Mouse (Mus musculus) hindbrain, embryonic 14.5 days (tissue): ENCODE data around the gene Nsd1. TPM values are rescaled to one million over a fixed set of nuclear protein-coding genes. Genes with fewer than 3 reads are reported as not detected.
A peak's percentile ranks its signal among the peaks of the same experiment; 100 is the strongest.

Experiments used
- ATAC-seq: fragments of 200-750 bp; cut with Nextera tagmentation; 2 replicates; pipeline ENCODE4 v1.8.0; 2017; ENCODE audit warnings: moderate number of reproducible peaks, mild to moderate bottlenecking, moderate TSS enrichment, moderate library complexity; ENCODE audit not compliant: low FRiP score
- DNase-seq: peaks from one replicate; pipeline ENCODE4 v3.0.0-alpha.2; 2015; ENCODE audit warnings: low spot score
- H3K27ac ChIP-seq: fragments of 300-500 bp; sonication (generic); 2 replicates; pipeline ENCODE4 v1.5.1; 2014; ENCODE audit warnings: mild to moderate bottlenecking, moderate library complexity
- H3K27me3 ChIP-seq: fragments of 300-500 bp; sonication (generic); 2 replicates; pipeline ENCODE4 v1.6.1; 2014; ENCODE audit warnings: mild to moderate bottlenecking, low read length, mixed read lengths; ENCODE audit not compliant: control insufficient read depth, insufficient read depth
- H3K36me3 ChIP-seq: fragments of 300-500 bp; sonication (generic); replicated peaks from 2 replicates; pipeline ENCODE4 v1.6.1; 2014; ENCODE audit not compliant: control insufficient read depth, insufficient read depth
- H3K4me1 ChIP-seq: fragments of 300-500 bp; sonication (generic); replicated peaks from 2 replicates; pipeline ENCODE4 v1.6.1; 2014; ENCODE audit warnings: antibody characterized with exemption, low read length, mixed read lengths; ENCODE audit not compliant: control insufficient read depth, insufficient read depth
- H3K4me2 ChIP-seq: fragments of 300-500 bp; sonication (generic); replicated peaks from 2 replicates; pipeline ENCODE4 v1.6.1; 2014; ENCODE audit warnings: mild to moderate bottlenecking, moderate library complexity
- H3K4me3 ChIP-seq: fragments of 300-500 bp; sonication (generic); replicated peaks from 2 replicates; pipeline ENCODE4 v1.5.1; 2014; ENCODE audit warnings: mild to moderate bottlenecking, low read length
- H3K9ac ChIP-seq: fragments of 300-500 bp; sonication (generic); 2 replicates; pipeline ENCODE4 v1.6.1; 2014
- H3K9me3 ChIP-seq: fragments of 300-500 bp; sonication (generic); 2 replicates; pipeline ENCODE4 v1.6.1; 2016; ENCODE audit warnings: low read length; ENCODE audit not compliant: control insufficient read depth
- WGBS: fragments of 180-500 bp; shearing (Covaris S2); extraction: QIAGEN DNeasy Blood & Tissue Kit; methylation state at CpG from one replicate; pipeline ENCODE4 v1.1.7; 2014; 5-methylcytosine and 5-hydroxymethylcytosine counted together
- polyA plus RNA-seq: library from polyadenylated mRNA; unstranded; fragments of >200 nt; fragmentation: Nextera tagmentation; extraction: Ambion mirVana; gene quantifications from 2 replicates; pipeline ENCODE4 v1.2.1, GENCODE M21; 2014

Gene Nsd1
- polyA plus RNA-seq, 1 experiment from 2014 or later, result 70.7 TPM

DNA sequence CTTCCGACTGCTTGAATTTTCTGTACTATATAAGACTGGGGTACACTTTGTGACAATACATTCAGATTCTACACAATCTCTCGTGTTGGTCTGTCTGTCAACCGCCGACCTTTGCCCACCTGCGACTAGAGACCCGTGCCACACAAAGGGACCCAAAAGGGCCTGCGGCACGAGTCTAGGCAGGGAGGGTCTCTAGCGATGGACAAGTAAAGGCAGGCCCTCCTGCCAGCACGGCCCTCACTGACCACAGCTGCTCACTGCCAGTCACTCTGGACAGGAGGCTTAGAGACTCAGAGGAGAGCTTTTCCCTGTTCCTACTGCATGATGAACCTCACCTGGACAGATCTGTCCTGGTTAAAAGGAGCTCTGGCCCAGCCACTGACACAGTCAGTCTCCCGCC lies 132.9 kb downstream of the Nsd1 start:
- ATAC-seq (no peak), DNase-seq (no peak)
- H3K9ac ChIP-seq, result no peak overlapping the region
- no peak overlapping the region for H3K4me2 ChIP-seq
- WGBS, result 43% methylated on average over 11 of the region's 11 CpGs
- H3K27me3 ChIP-seq, result no peaks in the 10 kb centered on the region
- no peak overlapping the region for H3K27ac ChIP-seq
- no peaks in the 10 kb centered on the region for H3K4me1 ChIP-seq
- no peaks in the 10 kb centered on the region for H3K9me3 ChIP-seq
- no peak overlapping the region for H3K4me3 ChIP-seq
- H3K36me3 ChIP-seq, result peaks cover 39% of the 10 kb centered on the region

DNA sequence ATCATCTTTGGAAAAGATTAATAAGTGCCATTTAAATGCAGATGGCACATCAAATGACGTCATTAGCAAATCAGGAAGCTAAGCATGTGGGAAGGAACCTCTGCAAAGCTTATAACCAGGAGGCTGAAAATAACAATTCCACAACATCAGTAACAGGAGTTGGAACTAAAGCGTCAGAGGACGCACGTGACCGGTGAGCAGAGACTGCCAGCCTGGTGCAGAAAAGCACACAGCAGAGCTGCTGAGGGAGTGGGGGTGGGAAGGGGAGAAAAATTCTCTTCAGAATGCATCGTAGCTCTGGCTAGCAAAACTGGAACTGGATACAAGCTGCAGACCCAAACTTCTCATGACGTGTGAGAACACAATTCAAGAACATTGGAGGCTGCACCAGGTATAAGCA lies 134.7 kb downstream of the Nsd1 start:
- Histone ChIP-seq H3K9ac (no peak overlapping the region), H3K9me3 (no peaks in the 10 kb centered on the region), H3K4me2 (no peak overlapping the region), H3K4me3 (no peak overlapping the region), H3K36me3 (peaks cover 57% of the 10 kb centered on the region), H3K4me1 (no peaks in the 10 kb centered on the region), H3K27me3 (no peaks in the 10 kb centered on the region), H3K27ac (no peak overlapping the region)
- 90% methylated on average over 7 of the region's 7 CpGs for WGBS
- ATAC-seq (no peak), DNase-seq (no peak)

DNA sequence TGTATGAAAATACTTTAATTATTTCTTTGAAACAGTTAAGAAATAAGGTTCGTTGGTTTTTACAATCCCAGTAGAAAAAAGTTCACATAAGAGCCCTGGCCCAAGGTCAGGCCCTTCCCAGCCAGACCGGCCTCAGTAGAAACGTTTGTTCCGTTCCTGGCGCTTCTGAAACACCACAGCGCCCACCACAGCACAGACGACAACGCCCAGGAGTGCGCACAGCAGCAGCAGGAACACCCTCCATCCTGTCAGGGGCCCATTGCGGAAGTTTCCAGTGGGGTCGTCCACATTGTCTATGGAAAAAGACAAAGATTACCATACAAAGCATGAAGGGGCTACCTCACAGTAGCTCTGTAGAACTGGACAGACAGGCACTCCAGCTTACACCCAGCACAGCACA lies 137.2 kb downstream of the Nsd1 start:
- Histone ChIP-seq H3K4me3 (no peak overlapping the region), H3K36me3 (peaks cover 80% of the 10 kb centered on the region), H3K27me3 (no peaks in the 10 kb centered on the region), H3K27ac (no peak overlapping the region), H3K9ac (no peak overlapping the region), H3K4me1 (no peaks in the 10 kb centered on the region), H3K9me3 (no peaks in the 10 kb centered on the region), H3K4me2 (no peak overlapping the region)
- DNase-seq (no peak), ATAC-seq (no peak)
- WGBS, result 91% methylated on average over 11 of the region's 11 CpGs

- peaks cover 16% of the 10 kb centered on the region for H3K4me1 ChIP-seq
These were observed 151.6 kb downstream of the Nsd1 start for GRCm38 (mm10) chr13:55361145-55361544.

GRCm38 (mm10) chr13:55361974-55362452 lies 152.4 kb downstream of the Nsd1 start:
- Histone ChIP-seq H3K36me3 (peaks cover 25% of the 10 kb centered on the region; the same call in 1 of the 2 replicates), H3K4me1 (peaks cover 16% of the 10 kb centered on the region), H3K9ac (peak overlapping the region; percentile 90), H3K4me3 (peak overlapping the region; percentile 92), H3K4me2 (peak overlapping the region; percentile 84), H3K27ac (peak overlapping the region; percentile 87), H3K9me3 (no peaks in the 10 kb centered on the region), H3K27me3 (no peaks in the 10 kb centered on the region)
- ATAC-seq, result peak; percentile 47
- DNase-seq, result peak; percentile 25
- 2% methylated on average over 32 of the region's 32 CpGs for WGBS

More at GRCm38 (mm10) chr13:55361145-55361544, 151.6 kb downstream of the Nsd1 start:
- peak overlapping the region; percentile 84 for H3K4me2 ChIP-seq
- peak overlapping the region; percentile 92 for H3K4me3 ChIP-seq
- H3K9me3 ChIP-seq, result no peaks in the 10 kb centered on the region
- no peaks in the 10 kb centered on the region for H3K27me3 ChIP-seq
- no peak overlapping the region for H3K27ac ChIP-seq
- H3K36me3 ChIP-seq, result peaks cover 33% of the 10 kb centered on the region
- H3K9ac ChIP-seq, result no peak overlapping the region
- DNase-seq, result no peak
- no peak for ATAC-seq

- H3K9ac ChIP-seq, result peak within 1 kb of the TSS; percentile 90
- H3K9me3 ChIP-seq, result no peaks in the 10 kb centered on the region
- no peaks in the 10 kb centered on the region for H3K27me3 ChIP-seq
- peak within 1 kb of the TSS; percentile 84 for H3K4me2 ChIP-seq
- under 1% methylated on average over 35 of the region's 35 CpGs for whole genome bisulfite sequencing
- H3K36me3 ChIP-seq, result peaks cover 20% of the 10 kb centered on the region; the same call in 1 of the 2 replicates
- peaks cover 16% of the 10 kb centered on the region for H3K4me1 ChIP-seq
- ATAC-seq (peak; percentile 99), DNase-seq (peak; percentile 98)
- peak within 1 kb of the TSS; percentile 92 for H3K4me3 ChIP-seq
- H3K27ac ChIP-seq, result peak within 1 kb of the TSS; percentile 87
These were observed 153.0 kb downstream of the Nsd1 start, which contains the start of gene Lman2 for GRCm38 (mm10) chr13:55362453-55363060. Gene Lman2, minus strand, starts transcription at chr13:55362783.

Other genes with a start within 250 kb of the Nsd1 start
- gene Hk3, start 188.4 kb upstream of the Nsd1 start, polyA plus RNA-seq, result 0.70 and 0.83 TPM in 2 replicates
- 20.8 and 21.5 TPM in 2 replicates for gene Uimc1, start 109.5 kb upstream of the Nsd1 start, polyA plus RNA-seq
- 30.9 and 33.4 TPM in 2 replicates for gene Zfp346, start 104.5 kb upstream of the Nsd1 start, polyA plus RNA-seq
- not detected in 2 replicates for gene Gm17617, start 76.2 kb upstream of the Nsd1 start, polyA plus RNA-seq
- gene Fgfr4, start 57.1 kb upstream of the Nsd1 start, polyA plus RNA-seq, result 0.92 and 1.7 TPM in 2 replicates
- gene Prelid1, start 110.7 kb downstream of the Nsd1 start, polyA plus RNA-seq, result 347 and 348 TPM in 2 replicates
- 92.6 and 95.8 TPM in 2 replicates for gene Rab24, start 112.2 kb downstream of the Nsd1 start, polyA plus RNA-seq
- gene Mxd3, start 120.0 kb downstream of the Nsd1 start, polyA plus RNA-seq, result 8.4 and 8.7 TPM in 2 replicates
- 44.8 and 49.2 TPM in 2 replicates for gene Lman2, start 153.0 kb downstream of the Nsd1 start, polyA plus RNA-seq
- gene Rgs14, start 159.9 kb downstream of the Nsd1 start, polyA plus RNA-seq, result 0.40 and 0.72 TPM in 2 replicates
- 0.14 TPM in 1 of 2 replicates, not detected in the other for gene Slc34a1, start 188.4 kb downstream of the Nsd1 start, polyA plus RNA-seq
- 0.81 and 1.5 TPM in 2 replicates for gene Pfn3, start 205.4 kb downstream of the Nsd1 start, polyA plus RNA-seq
- gene F12, start 217.0 kb downstream of the Nsd1 start, polyA plus RNA-seq, result 0.09 and 0.34 TPM in 2 replicates
- gene Grk6, start 235.3 kb downstream of the Nsd1 start, polyA plus RNA-seq, result 41.9 and 42.7 TPM in 2 replicates